Mouse (Mus musculus): ENCODE measurements around the gene Spon1. TPM values are rescaled to one million over a fixed set of nuclear protein-coding genes. Genes with fewer than 3 reads are reported as not detected.

Spon1 gene
- polyA plus RNA-seq, 1 experiment from 2014 or later: 73.1 TPM

- H3K4me3 ChIP-seq: no peak overlapping the region
- H3K27ac ChIP-seq (replicated peaks): 0 out of 2 replicates have a peak overlapping the region, but pooled peaks have one; percentile 13
- peaks cover 3% of the 10 kb centered on the region; the same call in 1 of the 2 replicates for H3K4me1 ChIP-seq
- no peaks in the 10 kb centered on the region for H3K36me3 ChIP-seq
- no peaks in the 10 kb centered on the region for H3K27me3 ChIP-seq (ENCODE audit: low read depth, poor library complexity, severe bottlenecking)
- 83% methylated on average over 7 of the region's 7 CpGs for WGBS
- DNase-seq (ENCODE audit: low spot score): no peak
- no peaks in the 10 kb centered on the region for H3K9me3 ChIP-seq (replicated peaks)
Observed at GRCm38 (mm10) chr7:113997675-113998354, 232.0 kb downstream of the Spon1 start.

GRCm38 (mm10) chr7:114004171-114004570 lies 238.4 kb downstream of the Spon1 start:
- peaks cover 40% of the 10 kb centered on the region for H3K4me1 ChIP-seq
- no peaks in the 10 kb centered on the region for H3K9me3 ChIP-seq (replicated peaks)
- no peak for DNase-seq (ENCODE audit: low spot score)
- H3K27ac ChIP-seq (replicated peaks): peak overlapping the region; percentile 52; the same call in 1 of the 2 replicates
- H3K4me3 ChIP-seq: peak overlapping the region; percentile 32
- H3K36me3 ChIP-seq: no peaks in the 10 kb centered on the region
- peaks cover 10% of the 10 kb centered on the region; the same call in 1 of the 2 replicates for H3K27me3 ChIP-seq (ENCODE audit: low read depth, poor library complexity, severe bottlenecking)
- WGBS: 13% methylated on average over 5 of the region's 5 CpGs

DNA sequence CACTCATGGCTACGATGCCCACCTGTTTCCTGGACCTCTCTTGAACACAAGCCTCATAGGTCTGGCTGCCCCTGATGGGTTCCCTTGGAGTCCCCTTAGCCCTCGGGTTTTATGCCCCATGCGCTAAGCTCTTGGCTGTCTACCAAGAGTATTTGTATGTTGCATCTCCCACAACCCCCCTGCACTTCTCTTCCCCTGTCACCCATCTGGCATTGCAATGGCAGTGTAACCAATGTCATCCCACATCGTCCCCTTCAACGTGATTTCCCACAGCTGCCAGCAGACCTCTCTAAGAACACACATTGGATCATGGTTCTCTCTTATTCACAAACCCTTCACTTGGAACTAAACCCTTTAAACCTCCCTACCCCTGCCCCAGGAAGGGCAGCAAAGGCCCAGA lies 239.7 kb downstream of the Spon1 start:
- DNase-seq (ENCODE audit: low spot score): no peak
- H3K36me3 ChIP-seq: no peaks in the 10 kb centered on the region
- peaks cover 40% of the 10 kb centered on the region for H3K4me1 ChIP-seq
- H3K27me3 ChIP-seq (ENCODE audit: low read depth, poor library complexity, severe bottlenecking): peaks cover 10% of the 10 kb centered on the region; the same call in 1 of the 2 replicates
- H3K9me3 ChIP-seq (replicated peaks): no peaks in the 10 kb centered on the region
- 73% methylated on average over 5 of the region's 5 CpGs for WGBS
- H3K4me3 ChIP-seq: no peak overlapping the region
- H3K27ac ChIP-seq (replicated peaks): peak overlapping the region; percentile 46

- no peak for DNase-seq (ENCODE audit: low spot score)
- H3K27me3 ChIP-seq (ENCODE audit: low read depth, poor library complexity, severe bottlenecking): peaks cover 10% of the 10 kb centered on the region; the same call in 1 of the 2 replicates
- H3K4me1 ChIP-seq: peaks cover 40% of the 10 kb centered on the region
- H3K9me3 ChIP-seq (replicated peaks): no peaks in the 10 kb centered on the region
- no peaks in the 10 kb centered on the region for H3K36me3 ChIP-seq
- no peak overlapping the region for H3K4me3 ChIP-seq
- H3K27ac ChIP-seq (replicated peaks): 0 out of 2 replicates have a peak overlapping the region, but pooled peaks have one; percentile 23
- WGBS: 90% methylated on average over 8 of the region's 8 CpGs
Observed at GRCm38 (mm10) chr7:114006456-114006855, 240.7 kb downstream of the Spon1 start.

GRCm38 (mm10) chr7:114007565-114007964 lies 241.8 kb downstream of the Spon1 start:
- no peak for DNase-seq (ENCODE audit: low spot score)
- H3K9me3 ChIP-seq (replicated peaks): no peaks in the 10 kb centered on the region
- WGBS: 69% methylated on average over 5 of the region's 5 CpGs
- no peak overlapping the region for H3K27ac ChIP-seq (replicated peaks)
- H3K36me3 ChIP-seq: no peaks in the 10 kb centered on the region
- peaks cover 10% of the 10 kb centered on the region; the same call in 1 of the 2 replicates for H3K27me3 ChIP-seq (ENCODE audit: low read depth, poor library complexity, severe bottlenecking)
- peaks cover 47% of the 10 kb centered on the region for H3K4me1 ChIP-seq
- H3K4me3 ChIP-seq: no peak overlapping the region

- no peaks in the 10 kb centered on the region for H3K27me3 ChIP-seq (ENCODE audit: low read depth, poor library complexity, severe bottlenecking)
- H3K4me1 ChIP-seq: peaks cover 11% of the 10 kb centered on the region
- peaks cover 4% of the 10 kb centered on the region for H3K36me3 ChIP-seq
- H3K9me3 ChIP-seq (replicated peaks): no peaks in the 10 kb centered on the region
- no peak for DNase-seq (ENCODE audit: low spot score)
- peak overlapping the region; percentile 38; the same call in 1 of the 2 replicates for H3K27ac ChIP-seq (replicated peaks)
- no peak overlapping the region for H3K4me3 ChIP-seq
- WGBS: 65% methylated on average over 9 of the region's 9 CpGs
Observed at GRCm38 (mm10) chr7:114011726-114012443, 246.1 kb downstream of the Spon1 start.

DNA sequence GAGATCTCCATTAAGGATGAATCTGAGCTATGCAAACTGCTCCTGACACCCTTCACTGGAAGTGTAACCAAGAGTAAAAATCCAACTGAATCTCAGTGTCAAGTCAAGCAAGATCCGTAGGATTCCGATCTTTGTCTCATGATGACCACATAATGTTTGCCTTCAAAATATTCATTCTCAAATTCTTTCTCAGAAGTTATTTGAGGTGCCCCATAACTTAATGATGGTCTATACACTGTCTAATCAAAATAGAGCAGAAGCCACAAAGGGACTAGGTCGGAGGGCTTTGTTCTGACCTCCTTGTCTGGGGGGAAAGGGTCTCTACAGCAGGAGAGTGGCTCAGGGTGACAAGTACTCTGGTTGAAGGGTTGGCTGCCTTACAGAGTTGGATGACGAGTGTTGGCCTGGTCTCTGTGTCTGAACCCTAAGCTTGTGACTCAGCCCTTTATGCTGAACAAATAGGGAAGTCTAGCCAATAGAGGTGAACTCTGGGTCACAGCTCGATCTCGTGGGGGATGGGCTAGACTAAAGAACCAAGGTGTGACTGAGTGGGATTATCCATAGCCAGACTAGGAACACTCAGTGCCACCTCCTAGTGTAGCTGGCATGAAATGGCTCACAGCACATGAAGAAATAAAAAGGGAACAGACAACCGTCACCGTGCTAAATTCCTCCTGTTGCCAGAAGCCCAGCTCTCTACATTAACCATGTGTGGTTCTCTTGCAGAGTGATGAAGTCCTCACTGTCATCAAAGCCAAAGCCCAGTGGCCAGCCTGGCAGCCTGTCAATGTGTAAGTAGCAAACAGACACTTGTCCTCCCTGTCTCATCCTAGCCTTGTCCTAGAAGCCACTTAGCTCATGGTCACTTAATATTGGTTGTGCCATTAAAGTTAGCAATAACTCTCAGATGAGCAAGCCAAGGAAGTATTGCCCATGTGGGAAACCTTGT lies 250.5 kb downstream of the Spon1 start:
- Histone ChIP-seq H3K27me3 (ENCODE audit: low read depth, poor library complexity, severe bottlenecking) (0 out of 2 replicates have a peak, but pooled peaks cover 3% of the 10 kb centered on the region), H3K4me1 (peaks cover 31% of the 10 kb centered on the region), H3K4me3 (no peak overlapping the region), H3K36me3 (peaks cover 4% of the 10 kb centered on the region), H3K9me3 (replicated peaks) (no peaks in the 10 kb centered on the region), H3K27ac (replicated peaks) (no peak overlapping the region)
- DNase-seq (ENCODE audit: low spot score): no peak
- WGBS: 87% methylated on average over 8 of the region's 8 CpGs

GRCm38 (mm10) chr7:114018861-114019260 lies 253.1 kb downstream of the Spon1 start:
- Histone ChIP-seq H3K27me3 (ENCODE audit: low read depth, poor library complexity, severe bottlenecking) (0 out of 2 replicates have a peak, but pooled peaks cover 3% of the 10 kb centered on the region), H3K4me3 (no peak overlapping the region), H3K4me1 (peaks cover 20% of the 10 kb centered on the region), H3K27ac (replicated peaks) (0 out of 2 replicates have a peak overlapping the region, but pooled peaks have one; percentile 52), H3K9me3 (replicated peaks) (no peaks in the 10 kb centered on the region), H3K36me3 (peaks cover 11% of the 10 kb centered on the region)
- DNase-seq (ENCODE audit: low spot score): no peak
- 81% methylated on average over 3 of the region's 3 CpGs for WGBS

DNA sequence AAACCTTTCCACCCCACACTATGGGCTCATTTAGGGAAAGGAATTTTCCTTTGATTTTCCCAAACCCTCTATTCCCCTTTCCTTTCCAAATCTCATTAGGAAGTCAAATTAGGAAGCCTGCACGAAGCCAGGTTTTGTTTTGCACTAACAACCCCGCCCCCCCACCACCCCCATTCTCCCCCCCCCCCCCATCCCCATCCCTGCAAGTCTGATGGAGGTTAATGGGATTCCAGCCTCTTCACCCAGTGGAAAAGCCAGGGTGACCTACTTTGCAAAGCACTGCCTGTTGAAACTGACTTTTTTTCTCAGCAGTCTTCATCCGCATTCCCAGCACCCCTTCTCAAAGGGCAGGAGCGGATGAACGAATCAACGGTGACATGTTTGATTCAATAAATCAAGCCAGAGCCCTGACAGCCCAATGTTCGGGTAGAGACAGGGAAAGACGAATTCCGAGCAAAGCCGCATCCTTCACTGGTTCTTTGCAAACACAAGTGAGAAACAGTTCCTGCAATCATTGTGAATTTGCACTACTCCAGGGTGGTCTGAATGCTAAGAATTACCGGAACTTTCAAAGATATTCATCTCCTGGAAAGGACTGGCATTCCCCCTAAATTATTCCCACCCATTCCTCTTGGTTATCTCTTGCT lies 254.4 kb downstream of the Spon1 start:
- Histone ChIP-seq H3K27ac (replicated peaks) (peak overlapping the region; percentile 81), H3K36me3 (peaks cover 21% of the 10 kb centered on the region), H3K4me1 (peaks cover 20% of the 10 kb centered on the region), H3K4me3 (peak overlapping the region; percentile 54), H3K9me3 (replicated peaks) (no peaks in the 10 kb centered on the region), H3K27me3 (ENCODE audit: low read depth, poor library complexity, severe bottlenecking) (0 out of 2 replicates have a peak, but pooled peaks cover 3% of the 10 kb centered on the region)
- DNase-seq (ENCODE audit: low spot score): peak; percentile 29
- WGBS: 4% methylated on average over 11 of the region's 11 CpGs

DNA sequence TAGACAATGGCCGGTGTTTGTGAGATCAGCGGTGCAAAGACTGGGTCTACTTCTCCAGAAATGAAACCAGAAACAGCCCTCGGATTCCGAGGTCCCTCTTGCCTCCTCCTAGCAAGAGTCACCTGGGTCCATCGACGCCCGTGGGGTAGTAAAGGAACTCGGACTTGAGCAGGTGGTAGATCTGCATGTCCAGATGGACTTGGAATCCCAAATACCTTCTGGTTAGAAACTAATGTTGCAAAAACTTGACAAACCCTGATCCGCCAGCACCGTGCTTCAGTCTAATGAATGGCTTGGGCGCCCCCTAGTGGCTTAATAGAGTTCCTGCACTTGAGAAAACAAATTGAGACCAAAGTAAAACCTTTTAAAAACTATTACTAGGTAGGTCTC lies 254.9 kb downstream of the Spon1 start:
- WGBS: 4% methylated on average over 11 of the region's 11 CpGs
- 0 out of 2 replicates have a peak, but pooled peaks cover 3% of the 10 kb centered on the region for H3K27me3 ChIP-seq (ENCODE audit: low read depth, poor library complexity, severe bottlenecking)
- peak; percentile 75 for DNase-seq (ENCODE audit: low spot score)
- no peaks in the 10 kb centered on the region for H3K9me3 ChIP-seq (replicated peaks)
- H3K27ac ChIP-seq (replicated peaks): peak overlapping the region; percentile 81
- peaks cover 20% of the 10 kb centered on the region for H3K4me1 ChIP-seq
- H3K36me3 ChIP-seq: peaks cover 26% of the 10 kb centered on the region
- H3K4me3 ChIP-seq: peak overlapping the region; percentile 54

DNA sequence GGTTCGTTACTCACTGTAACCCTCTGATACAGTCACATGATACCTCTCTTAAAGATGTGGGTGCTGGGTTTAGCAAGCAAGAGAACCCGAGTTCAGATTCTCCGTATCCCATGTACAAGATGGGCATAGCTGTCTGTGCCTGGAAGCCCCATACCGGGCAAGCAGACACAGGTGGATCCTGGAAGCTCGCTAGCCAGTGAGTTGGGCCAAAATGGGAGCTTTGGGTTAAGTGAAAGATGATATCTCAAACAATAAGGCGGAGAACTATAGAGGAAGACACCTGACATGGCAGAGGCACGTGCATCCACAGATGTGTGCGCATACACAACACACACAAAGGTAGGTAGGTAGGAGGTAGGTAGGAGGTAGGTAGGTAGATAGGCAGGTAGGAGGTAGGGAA lies 261.1 kb downstream of the Spon1 start:
- Histone ChIP-seq H3K36me3 (peaks cover 46% of the 10 kb centered on the region), H3K4me3 (no peak overlapping the region), H3K27ac (replicated peaks) (no peak overlapping the region), H3K9me3 (replicated peaks) (no peaks in the 10 kb centered on the region), H3K4me1 (no peaks in the 10 kb centered on the region), H3K27me3 (ENCODE audit: low read depth, poor library complexity, severe bottlenecking) (no peaks in the 10 kb centered on the region)
- DNase-seq (ENCODE audit: low spot score): no peak
- WGBS: 93% methylated on average over 8 of the region's 8 CpGs

DNA sequence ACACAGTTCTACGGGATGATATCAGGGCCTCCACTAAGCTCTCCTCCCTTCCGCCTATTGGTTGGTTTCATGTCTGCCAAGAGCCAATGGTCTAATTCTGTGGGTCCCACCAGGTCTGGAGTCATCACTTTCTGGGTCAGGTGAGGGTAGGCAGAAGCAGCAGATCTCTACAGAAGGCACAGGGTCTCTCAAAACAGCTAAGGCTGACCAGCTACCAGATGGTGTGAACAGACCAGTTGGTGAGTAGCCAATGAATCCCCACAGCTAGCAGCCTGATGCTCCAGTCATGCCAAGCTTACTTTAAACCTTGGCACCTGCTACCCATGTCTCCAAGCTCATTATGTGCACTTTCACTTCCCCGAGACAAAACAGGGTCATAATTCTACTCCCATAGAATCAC lies 261.6 kb downstream of the Spon1 start:
- H3K4me3 ChIP-seq: no peak overlapping the region
- no peaks in the 10 kb centered on the region for H3K27me3 ChIP-seq (ENCODE audit: low read depth, poor library complexity, severe bottlenecking)
- H3K9me3 ChIP-seq (replicated peaks): no peaks in the 10 kb centered on the region
- peaks cover 51% of the 10 kb centered on the region for H3K36me3 ChIP-seq
- 85% methylated on average over 3 of the region's 3 CpGs for WGBS
- DNase-seq (ENCODE audit: low spot score): no peak
- no peaks in the 10 kb centered on the region for H3K4me1 ChIP-seq
- no peak overlapping the region for H3K27ac ChIP-seq (replicated peaks)
